Mouse (Mus musculus) embryonic facial prominence, embryonic 14.5 days (tissue): ENCODE data around the gene Usb1. TPM values are rescaled to one million over a fixed set of nuclear protein-coding genes. Genes with fewer than 3 reads are reported as not detected.

Experiments
- ATAC-seq: fragments of 200-750 bp; cut with Nextera tagmentation; 2 replicates; pipeline ENCODE4 v1.8.0; 2017; ENCODE audit warnings: low read depth, moderate number of reproducible peaks, moderate TSS enrichment
- DNase-seq: peaks from one replicate; pipeline ENCODE4 v3.0.0-alpha.2; 2015; ENCODE audit warnings: low spot score
- H3K27ac ChIP-seq: fragments of 300-500 bp; sonication (generic); replicated peaks from 2 replicates; pipeline ENCODE4 v1.5.1; 2014; ENCODE audit warnings: low read depth, mild to moderate bottlenecking, low read length, moderate library complexity
- H3K27me3 ChIP-seq: fragments of 300-500 bp; sonication (generic); replicated peaks from 2 replicates; pipeline ENCODE4 v1.6.1; 2014; ENCODE audit warnings: low read length; ENCODE audit not compliant: control insufficient read depth, insufficient read depth
- H3K36me3 ChIP-seq: fragments of 300-500 bp; sonication (generic); 2 replicates; pipeline ENCODE4 v1.6.1; 2014; ENCODE audit warnings: low read length, mixed read lengths; ENCODE audit not compliant: control insufficient read depth, insufficient read depth
- H3K4me1 ChIP-seq: fragments of 300-500 bp; sonication (generic); 2 replicates; pipeline ENCODE4 v1.6.1; 2014; ENCODE audit warnings: antibody characterized with exemption, low read length; ENCODE audit not compliant: control insufficient read depth, insufficient read depth
- H3K4me2 ChIP-seq: fragments of 300-500 bp; sonication (generic); 2 replicates; pipeline ENCODE4 v1.6.1; 2014; ENCODE audit warnings: low read depth, mild to moderate bottlenecking, low read length, moderate library complexity, mixed read lengths
- H3K4me3 ChIP-seq: fragments of 300-500 bp; sonication (generic); 2 replicates; pipeline ENCODE4 v1.5.1; 2014; ENCODE audit warnings: low read depth, mild to moderate bottlenecking, low read length
- H3K9ac ChIP-seq: fragments of 300-500 bp; sonication (generic); 2 replicates; pipeline ENCODE4 v1.6.1; 2014; ENCODE audit warnings: low read depth, mild to moderate bottlenecking, low read length, moderate library complexity, mixed read lengths
- H3K9me3 ChIP-seq: fragments of 300-500 bp; sonication (generic); 2 replicates; pipeline ENCODE4 v1.6.1; 2016; ENCODE audit warnings: low read length; ENCODE audit not compliant: control insufficient read depth
- WGBS: fragments of 180-500 bp; shearing (Covaris S2); extraction: QIAGEN DNeasy Blood & Tissue Kit; methylation state at CpG from one replicate; pipeline ENCODE4 v1.1.7; 2014; 5-methylcytosine and 5-hydroxymethylcytosine counted together
- polyA plus RNA-seq: library from polyadenylated mRNA; unstranded; fragments of >200 nt; fragmentation: Nextera tagmentation; extraction: Ambion mirVana; gene quantifications from 2 replicates; pipeline ENCODE4 v1.2.1, GENCODE M21; 2014

The Usb1 gene
- polyA plus RNA-seq, 1 experiment from 2014 or later, result 36.3 TPM

- DNase-seq, result no peak
- no peak overlapping the region for H3K27ac ChIP-seq
- no peaks in the 10 kb centered on the region for H3K27me3 ChIP-seq
- 89% methylated on average over 10 of the region's 10 CpGs for WGBS
- no peaks in the 10 kb centered on the region for H3K36me3 ChIP-seq
- no peak overlapping the region for H3K9ac ChIP-seq
- ATAC-seq, result no peak
- H3K9me3 ChIP-seq, result no peaks in the 10 kb centered on the region
- no peak overlapping the region for H3K4me3 ChIP-seq
- H3K4me1 ChIP-seq, result no peaks in the 10 kb centered on the region
- H3K4me2 ChIP-seq, result no peak overlapping the region
Observed at GRCm38 (mm10) chr8:95387221-95387620, 55.1 kb downstream of the Usb1 start.

- 78% methylated on average over 7 of the region's 7 CpGs for WGBS
- H3K4me1 ChIP-seq, result no peaks in the 10 kb centered on the region
- no peak for DNase-seq
- no peak overlapping the region for H3K4me2 ChIP-seq
- no peaks in the 10 kb centered on the region for H3K27me3 ChIP-seq
- H3K9me3 ChIP-seq, result no peaks in the 10 kb centered on the region
- no peak overlapping the region for H3K27ac ChIP-seq
- no peak for ATAC-seq
- H3K4me3 ChIP-seq, result no peak overlapping the region
- H3K9ac ChIP-seq, result no peak overlapping the region
- H3K36me3 ChIP-seq, result no peaks in the 10 kb centered on the region
Observed at GRCm38 (mm10) chr8:95387936-95388335, 55.9 kb downstream of the Usb1 start.

- ATAC-seq (no peak), DNase-seq (no peak)
- Histone ChIP-seq H3K36me3 (no peaks in the 10 kb centered on the region), H3K27me3 (no peaks in the 10 kb centered on the region), H3K9ac (no peak overlapping the region), H3K4me1 (0 out of 2 replicates have a peak, but pooled peaks cover 3% of the 10 kb centered on the region), H3K4me3 (no peak overlapping the region), H3K9me3 (no peaks in the 10 kb centered on the region), H3K27ac (no peak overlapping the region), H3K4me2 (no peak overlapping the region)
- 78% methylated on average over 4 of the region's 4 CpGs for WGBS
Observed at GRCm38 (mm10) chr8:95390312-95390711, 58.2 kb downstream of the Usb1 start.

GRCm38 (mm10) chr8:95391101-95391500 lies 59.0 kb downstream of the Usb1 start:
- DNase-seq, result no peak
- Histone ChIP-seq H3K27ac (no peak overlapping the region), H3K9ac (no peak overlapping the region)

GRCm38 (mm10) chr8:95392604-95393003 lies 60.5 kb downstream of the Usb1 start:
- Histone ChIP-seq H3K4me1 (peaks cover 13% of the 10 kb centered on the region), H3K9me3 (no peaks in the 10 kb centered on the region), H3K4me3 (no peak overlapping the region), H3K27ac (no peak overlapping the region; the same call in 1 of the 2 replicates), H3K27me3 (no peaks in the 10 kb centered on the region), H3K36me3 (no peaks in the 10 kb centered on the region), H3K4me2 (no peak overlapping the region), H3K9ac (no peak overlapping the region)
- ATAC-seq (0 out of 2 replicates have a peak, but pooled peaks have one; percentile 30), DNase-seq (no peak)
- 80% methylated on average over 5 of the region's 5 CpGs for WGBS

More at GRCm38 (mm10) chr8:95391101-95391500, 59.0 kb downstream of the Usb1 start:
- Histone ChIP-seq H3K4me3 (no peak overlapping the region), H3K4me2 (no peak overlapping the region), H3K27me3 (no peaks in the 10 kb centered on the region), H3K36me3 (no peaks in the 10 kb centered on the region), H3K9me3 (no peaks in the 10 kb centered on the region), H3K4me1 (0 out of 2 replicates have a peak, but pooled peaks cover 4% of the 10 kb centered on the region)
- 72% methylated on average over 7 of the region's 7 CpGs for WGBS
- no peak for ATAC-seq

- Histone ChIP-seq H3K36me3 (no peaks in the 10 kb centered on the region), H3K9ac (no peak overlapping the region), H3K4me1 (peaks cover 13% of the 10 kb centered on the region), H3K27ac (peak overlapping the region; percentile 55), H3K27me3 (no peaks in the 10 kb centered on the region), H3K4me3 (no peak overlapping the region), H3K4me2 (no peak overlapping the region), H3K9me3 (no peaks in the 10 kb centered on the region)
- DNase-seq (no peak), ATAC-seq (no peak)
- WGBS, result 45% methylated on average over 8 of the region's 8 CpGs
Observed at GRCm38 (mm10) chr8:95395186-95395918, 63.3 kb downstream of the Usb1 start.

- Histone ChIP-seq H3K9ac (no peak overlapping the region), H3K4me1 (peaks cover 13% of the 10 kb centered on the region), H3K27ac (peak overlapping the region; percentile 48; the same call in 1 of the 2 replicates), H3K9me3 (no peaks in the 10 kb centered on the region), H3K4me2 (no peak overlapping the region), H3K27me3 (no peaks in the 10 kb centered on the region), H3K4me3 (no peak overlapping the region), H3K36me3 (no peaks in the 10 kb centered on the region)
- WGBS, result 42% methylated on average over 11 of the region's 11 CpGs
- ATAC-seq, result peak; percentile 31; the same call in 1 of the 2 replicates
- DNase-seq, result peak; percentile 51
Observed at GRCm38 (mm10) chr8:95396752-95397151, 64.7 kb downstream of the Usb1 start.
